Mouse (Mus musculus) ES-Bruce4 (cell line): ENCODE measurements around the gene Plbd1. TPM values are rescaled to one million over a fixed set of nuclear protein-coding genes. Genes with fewer than 3 reads are reported as not detected.

ENCODE experiments used
- H3K27ac ChIP-seq: 2 replicates; pipeline ENCODE4 v1.5.1; 2012; ENCODE audit warnings: low read length, inconsistent platforms; ENCODE audit not compliant: insufficient read depth
- H3K27me3 ChIP-seq: 2 replicates; pipeline ENCODE4 v1.6.1; 2012; ENCODE audit warnings: mild to moderate bottlenecking, low read length, inconsistent platforms; ENCODE audit not compliant: control insufficient read depth, poor library complexity, insufficient read depth, severe bottlenecking
- H3K36me3 ChIP-seq: 2 replicates; pipeline ENCODE4 v1.6.1; 2012; ENCODE audit warnings: inconsistent platforms, mild to moderate bottlenecking, low read length, moderate library complexity; ENCODE audit not compliant: control insufficient read depth, poor library complexity, insufficient read depth, severe bottlenecking
- H3K4me1 ChIP-seq: one replicate; pipeline ENCODE4 v1.8.1; 2011; ENCODE audit warnings: low read length; ENCODE audit not compliant: control insufficient read depth, insufficient read depth
- H3K4me3 ChIP-seq: 2 replicates; pipeline ENCODE4 v1.5.1; 2011; ENCODE audit warnings: low read depth, mild to moderate bottlenecking, low read length
- H3K9ac ChIP-seq: 2 replicates; pipeline ENCODE4 v1.6.1; 2012; ENCODE audit warnings: low read depth, mild to moderate bottlenecking, inconsistent platforms; ENCODE audit not compliant: poor library complexity, severe bottlenecking
- H3K9me3 ChIP-seq: replicated peaks from 2 replicates; pipeline ENCODE4 v1.6.1; 2012; ENCODE audit warnings: mild to moderate bottlenecking, low read length, inconsistent platforms; ENCODE audit not compliant: control insufficient read depth, poor library complexity, insufficient read depth, severe bottlenecking
- CTCF ChIP-seq: IDR thresholded peaks from one replicate; pipeline ENCODE4 v1.8.1; 2011; ENCODE audit warnings: low read depth, low read length
- EP300 ChIP-seq: IDR thresholded peaks from 2 replicates; pipeline ENCODE4 v1.6.1; 2011; ENCODE audit warnings: low read depth, low read length; ENCODE audit not compliant: insufficient read depth
- POLR2A ChIP-seq: IDR thresholded peaks from one replicate; pipeline ENCODE4 v1.8.1; 2011; ENCODE audit warnings: low read length; ENCODE audit not compliant: insufficient read depth
- polyA plus RNA-seq: library from polyadenylated mRNA; stranded (reverse); fragments of >200 nt; gene quantifications from 2 replicates; pipeline ENCODE4 v1.2.4, GENCODE M21; 2011; ENCODE audit warnings: low read depth; ENCODE audit not compliant: missing spikeins, insufficient read depth, insufficient read length

The Plbd1 gene
- 1.2 and 1.9 TPM in 2 replicates for polyA plus RNA-seq

- Histone ChIP-seq H3K4me1 (no peaks in the 10 kb centered on the region), H3K9me3 (no peaks in the 10 kb centered on the region), H3K27me3 (no peaks in the 10 kb centered on the region), H3K4me3 (peak within 1 kb of the TSS; percentile 52), H3K9ac (peak within 1 kb of the TSS; percentile 3; the same call in 1 of the 2 replicates), H3K27ac (no peak within 1 kb of the TSS), H3K36me3 (no peaks in the 10 kb centered on the region)
- no peak for TF ChIP-seq POLR2A
- TF ChIP-seq CTCF: no peak
- no peak for TF ChIP-seq EP300
Measured at GRCm38 (mm10) chr6:136661706-136662016, at the start of gene Plbd1. Gene Plbd1, minus strand, starts transcription at chr6:136661928.

- TF ChIP-seq CTCF (no peak), POLR2A (no peak), EP300 (no peak)
- Histone ChIP-seq H3K4me1 (no peaks in the 10 kb centered on the region), H3K27me3 (no peaks in the 10 kb centered on the region), H3K4me3 (no peak overlapping the region), H3K9me3 (no peaks in the 10 kb centered on the region), H3K9ac (no peak overlapping the region), H3K36me3 (no peaks in the 10 kb centered on the region), H3K27ac (no peak overlapping the region)
Measured at GRCm38 (mm10) chr6:136710408-136710807, 48.7 kb upstream of the Plbd1 start.

GRCm38 (mm10) chr6:136708597-136708996 is 46.9 kb upstream of the Plbd1 start:
- no peaks in the 10 kb centered on the region for H3K4me1 ChIP-seq
- H3K27ac ChIP-seq: no peak overlapping the region
- TF ChIP-seq POLR2A (no peak), EP300 (no peak), CTCF (no peak)
- H3K36me3 ChIP-seq: no peaks in the 10 kb centered on the region
- no peaks in the 10 kb centered on the region for H3K9me3 ChIP-seq
- H3K9ac ChIP-seq: no peak overlapping the region
- no peak overlapping the region for H3K4me3 ChIP-seq
- no peaks in the 10 kb centered on the region for H3K27me3 ChIP-seq

GRCm38 (mm10) chr6:136701878-136702277 is 40.1 kb upstream of the Plbd1 start:
- H3K4me1 ChIP-seq: no peaks in the 10 kb centered on the region
- TF ChIP-seq POLR2A (no peak), EP300 (no peak), CTCF (no peak)
- no peak overlapping the region for H3K27ac ChIP-seq
- no peaks in the 10 kb centered on the region for H3K9me3 ChIP-seq
- H3K9ac ChIP-seq: no peak overlapping the region
- H3K27me3 ChIP-seq: no peaks in the 10 kb centered on the region
- no peak overlapping the region for H3K4me3 ChIP-seq
- no peaks in the 10 kb centered on the region for H3K36me3 ChIP-seq

- H3K9ac ChIP-seq: no peak overlapping the region
- H3K9me3 ChIP-seq: no peaks in the 10 kb centered on the region
- no peaks in the 10 kb centered on the region for H3K4me1 ChIP-seq
- H3K4me3 ChIP-seq: no peak overlapping the region
- no peaks in the 10 kb centered on the region for H3K27me3 ChIP-seq
- H3K36me3 ChIP-seq: no peaks in the 10 kb centered on the region
- TF ChIP-seq EP300 (no peak), POLR2A (no peak), CTCF (no peak)
- H3K27ac ChIP-seq: no peak overlapping the region
Measured at GRCm38 (mm10) chr6:136701185-136701584, 39.5 kb upstream of the Plbd1 start.

- no peak overlapping the region for H3K4me3 ChIP-seq
- no peaks in the 10 kb centered on the region for H3K27me3 ChIP-seq
- no peaks in the 10 kb centered on the region for H3K36me3 ChIP-seq
Measured at GRCm38 (mm10) chr6:136691314-136691713, 29.6 kb upstream of the Plbd1 start.

GRCm38 (mm10) chr6:136690527-136690926 is 28.8 kb upstream of the Plbd1 start:
- no peak overlapping the region for H3K27ac ChIP-seq
- no peak overlapping the region for H3K4me3 ChIP-seq
- TF ChIP-seq POLR2A (no peak), EP300 (no peak), CTCF (no peak)
- no peaks in the 10 kb centered on the region for H3K36me3 ChIP-seq
- H3K27me3 ChIP-seq: no peaks in the 10 kb centered on the region
- no peaks in the 10 kb centered on the region for H3K4me1 ChIP-seq
- no peaks in the 10 kb centered on the region for H3K9me3 ChIP-seq
- no peak overlapping the region for H3K9ac ChIP-seq

More at GRCm38 (mm10) chr6:136691314-136691713, 29.6 kb upstream of the Plbd1 start:
- Histone ChIP-seq H3K9ac (no peak overlapping the region), H3K27ac (no peak overlapping the region), H3K4me1 (no peaks in the 10 kb centered on the region), H3K9me3 (no peaks in the 10 kb centered on the region)
- TF ChIP-seq EP300 (no peak), CTCF (peak; percentile 67)
